Mouse (Mus musculus) macrophage (primary cell): ENCODE measurements around the gene Rtf2. TPM values are rescaled to one million over a fixed set of nuclear protein-coding genes. Genes with fewer than 3 reads are reported as not detected.

Source experiments
- H3K27ac ChIP-seq: fragments of 350-480 bp; formaldehyde crosslinking; 2 replicates; pipeline ENCODE4 v1.9.0; 2021
- H3K36me3 ChIP-seq: fragments of 350-480 bp; formaldehyde crosslinking; 2 replicates; pipeline ENCODE4 v1.9.0; 2021; ENCODE audit errors: inconsistent target
- H3K4me3 ChIP-seq: fragments of 350-480 bp; formaldehyde crosslinking; 2 replicates; pipeline ENCODE4 v1.9.0; 2021; ENCODE audit errors: inconsistent target
- H3K79me2 ChIP-seq: fragments of 350-480 bp; formaldehyde crosslinking; 2 replicates; pipeline ENCODE4 v1.9.0; 2021; ENCODE audit errors: inconsistent target
- WGBS: methylation state at CpG from one replicate; pipeline ENCODE4 v1.1.7; 2026; ENCODE audit warnings: inconsistent platforms; ENCODE audit not compliant: missing documents; 5-methylcytosine and 5-hydroxymethylcytosine counted together
- polyA plus RNA-seq: library from polyadenylated mRNA; stranded (reverse); fragments of 250-400 nt; gene quantifications from 3 replicates; pipeline ENCODE4 v1.2.4, GENCODE M21; 2018; ENCODE audit warnings: inconsistent platforms

Gene Rtf2
- polyA plus RNA-seq, 1 experiment from 2014 or later = 215 TPM

- no peak overlapping the region for H3K27ac ChIP-seq
- no peak overlapping the region for H3K4me3 ChIP-seq
- H3K79me2 ChIP-seq = no peaks in the 10 kb centered on the region
- 91% methylated on average over 14 of the region's 14 CpGs for WGBS
- H3K36me3 ChIP-seq = no peaks in the 10 kb centered on the region
Observed at GRCm38 (mm10) chr2:172483766-172484413, 43.5 kb downstream of the Rtf2 start.

- Histone ChIP-seq H3K27ac (no peak overlapping the region), H3K36me3 (no peaks in the 10 kb centered on the region), H3K4me3 (no peak overlapping the region), H3K79me2 (no peaks in the 10 kb centered on the region)
- 85% methylated on average over 12 of the region's 12 CpGs for WGBS
Observed at GRCm38 (mm10) chr2:172484696-172485370, 44.5 kb downstream of the Rtf2 start.

GRCm38 (mm10) chr2:172496736-172497345 is 56.5 kb downstream of the Rtf2 start:
- WGBS = 74% methylated on average over 8 of the region's 8 CpGs
- Histone ChIP-seq H3K79me2 (no peaks in the 10 kb centered on the region), H3K36me3 (no peaks in the 10 kb centered on the region), H3K27ac (no peak overlapping the region), H3K4me3 (no peak overlapping the region)

- no peak overlapping the region for H3K4me3 ChIP-seq
- no peaks in the 10 kb centered on the region for H3K36me3 ChIP-seq
- no peaks in the 10 kb centered on the region for H3K79me2 ChIP-seq
- WGBS = 64% methylated on average over 2 of the region's 3 CpGs
- no peak overlapping the region for H3K27ac ChIP-seq
Observed at GRCm38 (mm10) chr2:172498823-172499222, 58.5 kb downstream of the Rtf2 start.

- WGBS = 67% methylated on average over 6 of the region's 7 CpGs
Observed at GRCm38 (mm10) chr2:172500752-172501316, 60.5 kb downstream of the Rtf2 start.

GRCm38 (mm10) chr2:172501341-172501740 is 61.0 kb downstream of the Rtf2 start:
- no peaks in the 10 kb centered on the region for H3K79me2 ChIP-seq
- H3K36me3 ChIP-seq = no peaks in the 10 kb centered on the region
- no peak overlapping the region for H3K4me3 ChIP-seq
- H3K27ac ChIP-seq = no peak overlapping the region
- WGBS = 17% methylated on average over 3 of the region's 4 CpGs

More at GRCm38 (mm10) chr2:172500752-172501316, 60.5 kb downstream of the Rtf2 start:
- H3K4me3 ChIP-seq = no peak overlapping the region
- no peaks in the 10 kb centered on the region for H3K36me3 ChIP-seq
- no peaks in the 10 kb centered on the region for H3K79me2 ChIP-seq
- H3K27ac ChIP-seq = no peak overlapping the region

GRCm38 (mm10) chr2:172502168-172502567 is 61.8 kb downstream of the Rtf2 start:
- H3K4me3 ChIP-seq = no peak overlapping the region
- no peak overlapping the region for H3K27ac ChIP-seq
- H3K79me2 ChIP-seq = no peaks in the 10 kb centered on the region
- H3K36me3 ChIP-seq = no peaks in the 10 kb centered on the region
- WGBS = 88% methylated on average over 11 of the region's 14 CpGs

GRCm38 (mm10) chr2:172506121-172506520 is 65.8 kb downstream of the Rtf2 start:
- H3K36me3 ChIP-seq = no peaks in the 10 kb centered on the region
- H3K4me3 ChIP-seq = no peak overlapping the region
- no peak overlapping the region for H3K27ac ChIP-seq
- H3K79me2 ChIP-seq = no peaks in the 10 kb centered on the region
- WGBS = 88% methylated on average over 7 of the region's 7 CpGs

GRCm38 (mm10) chr2:172510056-172510712 is 69.8 kb downstream of the Rtf2 start:
- 91% methylated on average over 12 of the region's 15 CpGs for WGBS
- Histone ChIP-seq H3K36me3 (no peaks in the 10 kb centered on the region), H3K27ac (no peak overlapping the region)

GRCm38 (mm10) chr2:172510899-172511298 is 70.5 kb downstream of the Rtf2 start:
- H3K79me2 ChIP-seq = no peaks in the 10 kb centered on the region
- 42% methylated on average over 3 of the region's 3 CpGs for WGBS
- no peak overlapping the region for H3K27ac ChIP-seq
- H3K4me3 ChIP-seq = no peak overlapping the region
- no peaks in the 10 kb centered on the region for H3K36me3 ChIP-seq

More at GRCm38 (mm10) chr2:172510056-172510712, 69.8 kb downstream of the Rtf2 start:
- no peaks in the 10 kb centered on the region for H3K79me2 ChIP-seq
- H3K4me3 ChIP-seq = no peak overlapping the region

- no peaks in the 10 kb centered on the region for H3K36me3 ChIP-seq
- WGBS = 33% methylated on average over 10 of the region's 11 CpGs
- no peak overlapping the region for H3K4me3 ChIP-seq
- H3K79me2 ChIP-seq = no peaks in the 10 kb centered on the region
- H3K27ac ChIP-seq = no peak overlapping the region
Observed at GRCm38 (mm10) chr2:172516407-172516992, 76.1 kb downstream of the Rtf2 start.
